Mouse (Mus musculus): ENCODE measurements around the gene Sh3bp5.
"Not testable (repeated sequence)": the region's sequence is repeated elsewhere in the genome, so short reads cannot be mapped to it uniquely, and the experiment has no call there.

Sh3bp5 gene

GRCm38 (mm10) chr14:31435930-31436693 lies at the start of gene Sh3bp5:
TSS of gene Sh3bp5 (minus strand) at chr14:31436078.
- DNase-seq, result peak; percentile 92

DNA sequence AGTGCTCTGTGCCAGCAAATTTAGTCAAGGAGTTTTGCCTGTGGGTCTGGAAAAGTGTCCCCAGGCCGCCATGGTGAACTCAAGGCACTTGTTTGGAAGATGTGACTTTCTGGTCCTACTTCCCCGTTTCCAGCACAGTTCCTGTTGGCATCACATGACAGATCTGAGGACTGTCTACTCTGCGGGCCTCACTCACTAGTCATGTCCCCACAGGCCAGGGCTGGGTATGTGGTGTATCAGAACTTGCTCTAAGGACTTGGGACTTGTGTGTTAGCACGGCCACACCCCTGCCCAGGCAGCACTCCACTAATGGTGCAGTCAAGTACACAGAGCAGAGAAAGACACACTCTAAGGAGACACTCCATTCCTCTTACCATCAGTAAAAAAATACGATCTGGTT lies 46.5 kb upstream of the Sh3bp5 start:
- DNase-seq, result no peak

GRCm38 (mm10) chr14:31473297-31473696 lies 37.4 kb upstream of the Sh3bp5 start:
- no peak for DNase-seq

GRCm38 (mm10) chr14:31472451-31473061 lies 36.7 kb upstream of the Sh3bp5 start:
- peak; percentile 40 for DNase-seq

DNA sequence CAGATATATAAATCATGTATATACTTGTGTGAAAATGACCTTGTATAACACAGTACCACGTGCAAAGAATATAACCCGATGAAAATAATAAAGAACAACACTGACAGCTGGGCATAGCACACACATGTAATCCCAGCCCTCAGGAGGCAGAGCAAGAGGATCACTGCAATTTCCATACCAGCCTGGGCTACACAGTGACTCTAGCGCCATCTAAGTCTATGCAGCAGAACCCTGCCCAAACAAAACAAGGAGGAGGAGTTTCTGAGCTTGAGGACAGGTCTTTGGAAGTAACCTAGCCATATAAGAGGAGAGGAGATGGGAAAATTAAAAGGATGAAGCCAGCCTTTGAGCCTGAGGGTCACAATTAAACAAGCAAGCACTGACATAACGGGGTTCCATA lies 33.8 kb upstream of the Sh3bp5 start:
- DNase-seq, result no peak

- DNase-seq, result no peak
Observed at GRCm38 (mm10) chr14:31464176-31464575, 28.3 kb upstream of the Sh3bp5 start.

DNA sequence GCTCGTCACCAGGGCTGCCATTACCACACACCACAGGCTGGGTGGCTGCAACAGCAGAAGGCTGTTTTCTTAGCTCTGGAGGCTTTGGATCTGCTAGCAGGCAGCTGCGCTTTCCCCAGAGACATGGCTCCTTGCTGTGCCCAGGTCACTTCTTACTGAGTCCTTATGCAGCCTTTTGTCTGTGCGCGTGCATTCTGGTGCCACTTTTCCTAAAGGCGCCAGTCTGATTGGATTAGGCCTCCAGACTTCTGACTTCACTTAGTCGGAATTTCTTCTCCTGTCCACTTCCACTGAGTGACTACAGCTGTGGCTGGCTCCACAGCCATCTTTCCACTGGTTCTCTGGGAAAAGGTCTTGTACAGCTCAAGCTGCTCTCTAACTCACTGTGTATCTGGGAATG lies 27.0 kb upstream of the Sh3bp5 start:
- DNase-seq, result no peak

- DNase-seq, result not testable (repeated sequence)
Observed at GRCm38 (mm10) chr14:31462226-31462625, 26.3 kb upstream of the Sh3bp5 start.

DNA sequence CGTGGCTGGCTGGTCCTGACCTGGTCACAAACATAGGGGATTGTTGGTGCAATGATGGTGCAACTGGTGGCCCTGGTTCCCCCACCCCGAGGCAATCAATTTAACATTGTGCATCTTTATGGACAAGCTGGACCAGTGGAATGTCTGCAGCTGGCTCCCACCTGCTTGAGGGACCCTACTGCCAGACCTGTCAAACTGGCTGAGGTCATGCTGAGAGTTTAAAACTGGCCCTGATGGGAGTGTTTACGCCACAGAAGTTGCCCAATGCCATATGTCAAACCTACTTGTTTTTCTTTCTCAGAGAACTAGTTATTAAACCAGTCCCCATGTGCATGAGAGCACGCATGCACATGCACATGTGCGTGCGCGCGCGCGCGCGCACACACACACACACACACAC lies 22.1 kb upstream of the Sh3bp5 start:
- DNase-seq, result no peak

- DNase-seq, result no peak
Observed at GRCm38 (mm10) chr14:31456064-31456721, 20.3 kb upstream of the Sh3bp5 start.

DNA sequence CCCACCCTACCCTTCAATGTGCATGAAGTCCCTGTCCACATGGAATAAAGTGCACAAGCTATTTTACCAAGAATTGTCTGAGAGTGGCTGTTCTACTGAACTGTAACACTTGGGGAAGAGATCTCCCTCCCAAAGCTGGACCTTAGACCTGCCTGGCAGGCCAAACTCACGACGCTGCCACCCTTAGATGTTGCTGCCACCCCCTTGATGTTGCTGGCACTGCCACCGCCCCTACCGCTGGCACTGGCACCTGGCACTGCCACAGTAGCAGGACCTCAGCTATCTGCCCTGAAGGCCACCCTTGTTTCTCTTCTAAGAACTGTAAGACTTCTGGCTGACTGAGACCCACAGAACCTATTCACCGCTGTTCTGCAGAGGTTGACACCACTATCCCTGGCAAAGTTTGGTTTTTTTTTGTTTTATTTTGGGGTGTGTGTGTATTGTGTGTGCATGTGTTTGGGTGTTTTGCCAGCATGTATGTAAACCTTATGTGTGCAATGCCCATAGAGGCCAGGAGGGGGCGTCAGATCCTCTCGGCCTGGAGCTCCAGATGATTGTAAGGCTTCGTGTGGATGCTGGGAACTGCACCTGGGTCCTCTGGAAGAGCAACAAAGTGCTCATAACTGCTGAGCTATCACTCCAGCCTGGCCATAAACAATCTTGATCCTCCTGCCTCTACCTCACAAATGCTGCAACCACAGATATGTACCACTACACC lies 19.1 kb upstream of the Sh3bp5 start:
- no peak for DNase-seq

DNA sequence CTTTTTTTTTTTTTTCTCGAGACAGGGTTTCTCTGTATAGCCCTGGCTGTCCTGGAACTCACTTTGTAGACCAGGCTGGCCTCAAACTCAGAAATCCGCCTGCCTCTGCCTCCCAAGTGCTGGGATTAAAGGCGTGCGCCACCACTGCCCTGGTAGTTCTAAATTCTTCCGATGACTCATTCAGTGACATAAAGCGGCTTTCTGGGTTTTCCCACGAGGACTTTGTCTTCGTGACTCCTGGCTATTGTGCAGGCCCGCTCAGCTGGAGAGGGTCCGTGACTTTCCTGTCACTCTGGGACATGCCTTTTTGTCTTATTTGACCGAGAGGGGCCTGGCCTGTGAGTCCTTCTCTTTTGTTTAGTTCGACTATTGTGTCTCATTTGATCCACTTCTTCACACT lies 18.1 kb upstream of the Sh3bp5 start:
- not testable (repeated sequence) for DNase-seq

DNA sequence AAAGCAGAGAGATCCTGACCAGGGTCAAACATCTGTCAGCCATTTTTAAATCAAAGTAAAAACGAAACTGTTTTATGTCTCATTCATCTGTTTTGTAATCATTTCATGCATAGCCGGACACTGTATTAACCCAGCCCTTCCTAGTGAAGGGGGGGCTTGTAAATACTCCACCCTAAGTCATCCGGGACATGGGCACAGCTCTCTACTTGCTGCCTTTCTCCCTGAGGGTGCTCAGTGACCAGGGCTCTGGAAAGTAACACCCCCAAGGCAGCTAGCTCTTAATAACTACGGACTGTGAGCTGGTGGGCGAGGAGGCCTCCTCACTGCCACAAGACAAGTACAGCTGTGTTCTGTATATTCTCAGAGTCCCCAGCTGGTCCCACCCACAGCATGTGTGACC lies 13.1 kb upstream of the Sh3bp5 start:
- no peak for DNase-seq

DNA sequence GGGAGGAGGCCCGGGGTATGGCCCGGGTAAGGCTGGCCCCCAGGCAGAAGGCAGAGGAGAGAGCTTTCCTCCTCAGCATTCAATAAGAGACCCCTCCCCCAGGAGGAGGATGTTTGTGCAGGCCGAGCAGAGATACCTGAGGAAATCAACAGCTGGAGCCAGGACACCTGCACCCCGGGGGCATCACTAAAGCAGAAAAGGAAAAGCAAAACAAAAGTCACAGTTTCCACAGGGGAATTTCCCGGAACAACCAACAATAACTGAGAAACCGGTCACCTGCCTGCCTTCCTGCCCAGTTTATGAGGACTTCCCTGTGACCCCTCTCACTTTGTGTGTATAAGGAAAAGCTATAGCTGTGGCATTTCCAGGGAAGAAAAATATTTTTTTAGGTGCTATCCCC lies 7.7 kb upstream of the Sh3bp5 start:
- DNase-seq, result no peak

GRCm38 (mm10) chr14:31440725-31441124 lies 4.8 kb upstream of the Sh3bp5 start:
- DNase-seq, result no peak

- DNase-seq, result no peak
Observed at GRCm38 (mm10) chr14:31440230-31440629, 4.4 kb upstream of the Sh3bp5 start.

- no peak for DNase-seq
Observed at GRCm38 (mm10) chr14:31439279-31439678, 3.4 kb upstream of the Sh3bp5 start.

- no peak for DNase-seq
Observed at GRCm38 (mm10) chr14:31437826-31438529, 2.1 kb upstream of the Sh3bp5 start.

DNA sequence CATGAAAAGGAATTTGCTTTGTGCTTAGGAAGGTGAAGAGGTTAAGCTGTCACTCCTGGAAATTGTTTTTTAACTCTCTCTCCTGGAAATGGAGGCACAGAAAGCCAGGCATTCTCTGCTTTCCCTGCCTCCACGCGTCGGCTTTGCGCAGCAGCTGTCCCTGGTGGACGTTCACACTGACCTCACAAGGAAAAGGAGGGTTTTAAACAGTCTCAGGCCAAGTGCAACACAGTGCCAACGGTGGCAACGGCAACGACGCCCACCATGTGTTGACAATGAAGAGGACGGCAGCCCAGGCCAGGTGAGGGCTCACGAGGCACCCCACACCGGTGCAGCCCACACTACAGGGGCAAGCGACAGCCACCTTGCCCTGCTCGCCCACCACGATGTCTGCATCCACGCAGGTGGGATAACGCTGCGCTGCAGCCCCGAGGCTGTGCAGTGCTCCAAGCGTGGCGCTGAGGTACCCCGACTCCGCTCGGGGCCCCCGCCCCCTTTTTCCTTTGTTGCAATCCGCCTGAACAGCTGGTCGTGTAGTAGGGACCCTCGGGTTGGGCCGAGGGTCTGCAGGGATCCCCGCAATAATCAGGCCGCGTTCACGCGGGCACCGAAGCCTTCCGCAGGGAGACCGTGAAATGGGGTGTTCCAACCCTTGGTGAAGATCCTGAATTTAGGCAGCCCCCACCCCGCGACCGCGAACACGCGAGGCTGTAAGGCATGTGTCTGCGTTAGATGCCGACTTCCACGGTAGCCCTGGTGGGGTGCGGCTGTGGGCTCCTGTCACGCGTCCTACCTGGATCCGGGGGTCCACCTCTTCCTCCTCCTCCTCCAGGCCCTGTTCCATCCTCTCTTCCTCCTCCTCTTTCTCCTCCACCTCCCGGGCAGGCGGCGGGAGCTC lies 611 bp downstream of the Sh3bp5 start:
- peak; percentile 34 for DNase-seq

DNA sequence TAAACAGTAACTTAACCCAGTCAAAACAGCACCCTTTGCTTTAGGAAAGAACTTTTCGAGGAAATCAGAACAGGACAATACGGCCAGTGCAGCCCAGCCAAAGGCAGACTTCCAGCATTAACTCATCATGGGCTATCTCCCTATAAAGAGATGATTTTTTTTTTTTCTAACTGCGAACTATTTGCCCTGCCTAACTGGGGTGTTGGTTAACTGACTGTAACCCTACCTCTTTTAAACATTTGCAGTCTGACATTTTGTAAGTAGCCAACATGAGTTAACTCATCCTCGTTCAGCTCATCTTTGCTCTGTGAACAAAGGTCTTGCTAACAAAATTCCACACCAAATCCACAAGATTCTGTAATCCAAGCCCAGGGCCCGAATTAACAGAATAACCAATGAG lies 1.5 kb downstream of the Sh3bp5 start:
- no peak for DNase-seq

GRCm38 (mm10) chr14:31433851-31434360 lies 2.0 kb downstream of the Sh3bp5 start:
- DNase-seq, result no peak

DNA sequence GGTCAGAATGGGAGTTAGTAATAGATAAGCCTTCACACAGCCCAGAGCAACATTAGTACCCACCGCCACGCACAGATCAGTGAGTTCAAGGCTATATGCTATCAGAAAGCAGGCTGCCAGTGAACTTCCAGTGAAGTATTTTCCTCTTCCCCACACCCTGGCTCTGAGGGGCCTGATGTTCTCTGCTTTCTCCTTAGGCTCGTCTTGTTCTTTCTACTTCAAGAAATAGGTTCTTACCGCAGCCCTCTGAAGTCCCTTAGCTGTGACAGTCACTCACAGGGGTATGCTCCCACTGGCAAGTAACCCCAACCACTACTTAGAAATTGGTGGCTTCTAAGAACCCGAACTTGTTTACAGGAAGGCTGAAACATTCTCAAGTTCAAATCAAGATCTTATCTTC lies 2.8 kb downstream of the Sh3bp5 start:
- DNase-seq, result no peak
